Mouse (Mus musculus) testis, adult 2 months (tissue): ENCODE measurements around the gene Sox6. TPM values are rescaled to one million over a fixed set of nuclear protein-coding genes. Genes with fewer than 3 reads are reported as not detected.

Experiments used
- H3K27ac ChIP-seq: fragments of 200-500 bp; 2 replicates; pipeline ENCODE4 v1.5.1; 2012; ENCODE audit warnings: low read depth, low read length; ENCODE audit not compliant: control insufficient read depth, insufficient read depth
- H3K27me3 ChIP-seq: fragments of 200-500 bp; 2 replicates; pipeline ENCODE4 v1.6.1; 2012; ENCODE audit warnings: mild to moderate bottlenecking, low read length, moderate library complexity; ENCODE audit not compliant: control insufficient read depth, insufficient read depth
- H3K36me3 ChIP-seq: fragments of 200-500 bp; 2 replicates; pipeline ENCODE4 v1.6.1; 2012; ENCODE audit warnings: mild to moderate bottlenecking, low read length; ENCODE audit not compliant: control insufficient read depth, insufficient read depth
- H3K4me1 ChIP-seq: fragments of 200-500 bp; 2 replicates; pipeline ENCODE4 v1.6.1; 2012; ENCODE audit warnings: low read length; ENCODE audit not compliant: control insufficient read depth, insufficient read depth
- H3K4me3 ChIP-seq: fragments of 200-500 bp; 2 replicates; pipeline ENCODE4 v1.5.1; 2012; ENCODE audit warnings: low read depth, mild to moderate bottlenecking, low read length, moderate library complexity, mixed read lengths; ENCODE audit not compliant: control insufficient read depth
- CTCF ChIP-seq: fragments of 200-500 bp; IDR thresholded peaks from 2 replicates; pipeline ENCODE4 v1.5.1; 2012; ENCODE audit warnings: low read depth, mild to moderate bottlenecking, inconsistent platforms, low read length, moderate library complexity; ENCODE audit not compliant: control insufficient read depth, insufficient read depth, insufficient replicate concordance
- POLR2A ChIP-seq: fragments of 200-500 bp; IDR thresholded peaks from 2 replicates; pipeline ENCODE4 v1.6.1; 2012; ENCODE audit warnings: low read depth, mild to moderate bottlenecking, inconsistent platforms, low read length, moderate library complexity; ENCODE audit not compliant: control insufficient read depth
- polyA plus RNA-seq: library from polyadenylated mRNA; depleted of rRNA; stranded (reverse); fragments of >200 nt; gene quantifications from 2 replicates; pipeline ENCODE4 v1.2.3, GENCODE M21; 2012

Sox6 gene
- polyA plus RNA-seq, 1 experiment = 137 TPM

- no peaks in the 10 kb centered on the region for H3K4me1 ChIP-seq
- no peaks in the 10 kb centered on the region for H3K36me3 ChIP-seq
- H3K27me3 ChIP-seq = no peaks in the 10 kb centered on the region
- H3K27ac ChIP-seq = no peak overlapping the region
- no peak overlapping the region for H3K4me3 ChIP-seq
- TF ChIP-seq POLR2A = no peak
- no peak for TF ChIP-seq CTCF
Measured at GRCm38 (mm10) chr7:115865231-115865630, 173.4 kb downstream of the Sox6 start.

GRCm38 (mm10) chr7:115864411-115864810, 174.2 kb downstream of the Sox6 start:
- TF ChIP-seq CTCF (no peak), POLR2A (no peak)
- no peaks in the 10 kb centered on the region for H3K36me3 ChIP-seq
- H3K27me3 ChIP-seq = no peaks in the 10 kb centered on the region
- H3K4me3 ChIP-seq = no peak overlapping the region
- no peaks in the 10 kb centered on the region for H3K4me1 ChIP-seq
- H3K27ac ChIP-seq = no peak overlapping the region

GRCm38 (mm10) chr7:115859691-115860401, 178.8 kb downstream of the Sox6 start:
- no peak overlapping the region for H3K4me3 ChIP-seq
- no peaks in the 10 kb centered on the region for H3K4me1 ChIP-seq
- H3K27ac ChIP-seq = no peak overlapping the region
- no peaks in the 10 kb centered on the region for H3K36me3 ChIP-seq
- TF ChIP-seq POLR2A (no peak), CTCF (no peak)
- no peaks in the 10 kb centered on the region for H3K27me3 ChIP-seq

DNA sequence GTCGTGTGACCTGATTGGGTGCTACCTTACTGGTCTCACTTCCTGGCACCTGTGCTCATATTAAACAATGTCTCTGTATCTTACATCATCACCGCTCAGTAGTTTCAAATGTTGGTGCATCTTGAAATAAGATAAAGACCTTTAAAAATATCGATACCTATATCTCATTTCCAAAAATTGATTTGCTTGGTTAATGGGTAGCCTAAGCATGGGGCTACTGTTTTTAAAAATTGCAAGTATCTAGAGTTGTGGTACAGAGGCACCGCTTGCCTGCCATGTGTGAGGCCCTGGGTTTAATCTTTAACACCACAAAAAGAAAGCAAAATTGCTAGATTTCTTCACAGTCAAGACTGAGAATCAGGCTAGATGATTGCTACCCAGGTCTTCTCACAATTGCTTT, 187.5 kb downstream of the Sox6 start:
- TF ChIP-seq POLR2A = no peak
- TF ChIP-seq CTCF = no peak
- H3K27ac ChIP-seq = no peak overlapping the region
- no peaks in the 10 kb centered on the region for H3K36me3 ChIP-seq
- H3K27me3 ChIP-seq = no peaks in the 10 kb centered on the region
- no peak overlapping the region for H3K4me3 ChIP-seq
- no peaks in the 10 kb centered on the region for H3K4me1 ChIP-seq

DNA sequence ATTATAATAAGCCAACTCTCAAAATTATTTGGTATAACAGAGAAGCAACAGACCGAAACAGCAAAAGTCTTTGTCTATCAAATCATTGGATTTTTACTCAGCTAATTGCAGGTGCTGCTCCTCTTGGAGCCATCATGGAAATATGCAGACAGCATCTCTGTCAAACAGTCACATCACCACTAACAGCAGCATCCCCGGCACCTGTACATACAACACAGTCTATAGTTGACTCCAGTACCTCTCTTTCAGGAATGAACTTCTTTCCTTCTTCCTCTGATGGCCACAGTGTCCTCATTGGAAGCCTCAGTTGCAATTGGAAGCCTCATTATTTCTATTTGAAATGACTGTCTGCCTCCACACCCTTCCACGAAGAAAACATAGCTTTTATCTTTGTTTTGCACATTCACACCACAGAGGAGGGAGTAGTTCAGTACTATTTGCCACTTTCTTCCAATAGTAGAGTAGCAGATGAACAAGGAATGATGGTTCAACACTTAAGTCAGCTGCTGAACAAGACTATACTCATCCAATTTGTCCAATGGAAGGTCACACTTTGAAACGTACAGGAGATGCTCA, 192.7 kb downstream of the Sox6 start:
- Histone ChIP-seq H3K4me1 (no peaks in the 10 kb centered on the region), H3K27ac (no peak overlapping the region), H3K27me3 (no peaks in the 10 kb centered on the region), H3K4me3 (no peak overlapping the region), H3K36me3 (no peaks in the 10 kb centered on the region)
- no peak for TF ChIP-seq CTCF
- no peak for TF ChIP-seq POLR2A

- no peaks in the 10 kb centered on the region for H3K27me3 ChIP-seq
- H3K4me1 ChIP-seq = no peaks in the 10 kb centered on the region
- no peak overlapping the region for H3K4me3 ChIP-seq
- TF ChIP-seq CTCF = no peak
- TF ChIP-seq POLR2A = no peak
- no peaks in the 10 kb centered on the region for H3K36me3 ChIP-seq
- H3K27ac ChIP-seq = no peak overlapping the region
Measured at GRCm38 (mm10) chr7:115844910-115845309, 193.7 kb downstream of the Sox6 start.

- H3K4me3 ChIP-seq = no peak overlapping the region
- H3K36me3 ChIP-seq = no peaks in the 10 kb centered on the region
- no peak overlapping the region for H3K27ac ChIP-seq
- no peaks in the 10 kb centered on the region for H3K27me3 ChIP-seq
- H3K4me1 ChIP-seq = no peaks in the 10 kb centered on the region
- TF ChIP-seq CTCF (no peak), POLR2A (no peak)
Measured at GRCm38 (mm10) chr7:115844431-115844830, 194.2 kb downstream of the Sox6 start.

DNA sequence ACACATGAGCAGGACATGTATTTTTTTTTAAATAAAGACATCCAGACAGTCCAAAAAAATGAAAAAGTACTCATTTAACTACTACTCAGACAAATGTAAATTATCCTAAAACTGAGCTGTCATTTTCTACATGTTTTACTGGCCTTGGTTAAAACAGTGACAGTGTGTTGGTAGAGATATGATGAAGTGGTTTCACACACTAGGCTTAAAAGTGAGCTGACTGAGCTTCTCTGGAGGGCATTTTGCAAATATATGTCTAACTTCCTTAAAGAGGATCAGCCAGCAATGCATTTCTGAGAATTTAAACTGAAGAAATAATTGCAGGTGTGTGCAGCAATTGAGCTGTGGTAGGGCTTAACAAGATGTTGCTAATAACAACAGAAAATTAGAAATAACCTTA, 196.3 kb downstream of the Sox6 start:
- Histone ChIP-seq H3K27ac (no peak overlapping the region), H3K36me3 (no peaks in the 10 kb centered on the region), H3K4me1 (no peaks in the 10 kb centered on the region), H3K27me3 (no peaks in the 10 kb centered on the region), H3K4me3 (no peak overlapping the region)
- TF ChIP-seq POLR2A (no peak), CTCF (no peak)
